Mouse (Mus musculus): ENCODE data around the gene Gp1ba.

DNA sequence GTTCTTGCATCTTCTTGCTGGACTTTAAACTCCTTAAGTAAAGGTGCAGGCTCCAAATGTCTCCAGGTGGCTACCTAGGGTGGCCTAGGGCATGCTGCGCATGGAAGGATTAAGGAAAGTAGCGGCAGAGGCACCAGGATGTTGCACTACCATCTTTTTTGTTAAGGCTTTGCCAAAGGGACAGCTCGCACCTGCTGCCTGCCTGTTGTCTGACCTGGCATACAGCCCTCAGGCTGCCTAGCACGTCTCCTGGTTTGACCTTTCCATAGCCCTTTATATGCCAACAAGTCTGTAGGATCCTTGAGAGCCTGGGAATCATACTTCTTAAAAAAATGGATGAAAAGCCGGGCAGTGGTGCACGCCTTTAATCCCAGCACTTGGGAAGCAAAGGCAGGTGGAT is 4.1 kb downstream of the Gp1ba start:
- TF ChIP-seq CTCF (IDR thresholded peaks at IDR 0.05; ENCODE audit: low read depth): no peak
- no peak for TF ChIP-seq EP300 (IDR thresholded peaks at IDR 0.05; ENCODE audit: low read depth)

All from heart, postnatal 0 days (tissue).